Comparison of ENCODE assay signal across 9 mouse cellular contexts in the genomic region with DNA sequence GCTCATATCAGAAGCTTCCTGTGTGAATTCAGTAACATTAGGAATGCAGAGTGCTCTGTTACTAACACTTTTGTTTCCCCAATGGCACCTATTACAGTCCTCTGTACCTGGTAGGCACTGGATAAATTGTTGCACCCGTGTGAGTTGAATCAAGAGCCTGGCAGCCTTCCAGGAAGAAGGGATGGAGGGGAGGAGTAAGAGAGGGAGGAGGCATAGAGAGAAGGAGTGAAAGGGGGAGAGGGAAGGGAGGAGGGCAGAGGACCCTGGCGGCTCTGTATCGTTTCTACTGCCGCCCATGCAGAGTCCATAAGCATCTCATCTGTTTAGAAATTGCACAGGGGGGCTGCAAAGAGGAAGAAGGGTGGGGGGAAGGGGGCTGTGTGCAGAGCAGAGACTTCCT.
DNase-seq lines count a peak whose midpoint lies in the region; ATAC-seq and TF ChIP-seq lines count a peak whose summit lies in the region.
"Had no signal": no experiment of that assay in that cellular context is flagged by ENCODE, and none has a peak within 500 bp of the region (broad histone marks: within the 10 kb centered on the region; RNA-seq: fewer than 3 reads in every experiment).

No protein-coding gene starts in this region.

- ATAC-seq in kidney, embryonic 16.5 days (ENCODE audit: low FRiP score, low TSS enrichment), result peak; percentile 35; the same call in 1 of the 2 replicates
- peak; percentile 18; the same call in 1 of the 2 replicates for ATAC-seq in forebrain, postnatal 0 days
- ATAC-seq in limb, embryonic 15.5 days (ENCODE audit: insufficient number of reproducible peaks, low FRiP score, low TSS enrichment, low read depth), result no peak

- H3K27ac ChIP-seq in kidney, embryonic 16.5 days (ENCODE audit: low read length), result peak overlapping the region; percentile 36; the same call in 1 of the 2 replicates
- peak overlapping the region; percentile 20; the same call in 1 of the 2 replicates for H3K27ac ChIP-seq in embryonic facial prominence, embryonic 10.5 days (replicated peaks)
- no peak overlapping the region for H3K27ac ChIP-seq in forebrain, postnatal 0 days (ENCODE audit: low read depth, low read length)
- H3K27ac ChIP-seq in limb, embryonic 15.5 days, result peak overlapping the region; percentile 58

- no peaks in the 10 kb centered on the region for H3K9me3 ChIP-seq in kidney, embryonic 16.5 days (ENCODE audit: low read length)
- H3K9me3 ChIP-seq in embryonic facial prominence, embryonic 10.5 days, result no peaks in the 10 kb centered on the region
- H3K9me3 ChIP-seq in forebrain, postnatal 0 days (ENCODE audit: low read length), result no peaks in the 10 kb centered on the region
- no peaks in the 10 kb centered on the region for H3K9me3 ChIP-seq in limb, embryonic 15.5 days

- intact Hi-C loops in heart, postnatal 14 days (cut with DNase I), result no loop called here

- H3K27me3 ChIP-seq in kidney, embryonic 16.5 days (ENCODE audit: insufficient read depth, low read length), result no peaks in the 10 kb centered on the region
- H3K27me3 ChIP-seq in embryonic facial prominence, embryonic 10.5 days (replicated peaks; ENCODE audit: low read depth, poor library complexity, severe bottlenecking), result no peaks in the 10 kb centered on the region
- no peaks in the 10 kb centered on the region for H3K27me3 ChIP-seq in forebrain, postnatal 0 days (ENCODE audit: insufficient read depth, low read length)
- no peaks in the 10 kb centered on the region for H3K27me3 ChIP-seq in limb, embryonic 15.5 days

- WGBS in kidney, embryonic 16.5 days, result 2% methylated on average over 4 of the region's 4 CpGs
- 50% methylated on average over 4 of the region's 4 CpGs for WGBS in embryonic facial prominence, embryonic 10.5 days
- WGBS in forebrain, postnatal 0 days, result 16% methylated on average over 4 of the region's 4 CpGs
- 13% methylated on average over 4 of the region's 4 CpGs for WGBS in limb, embryonic 15.5 days

- no peak overlapping the region for H3K9ac ChIP-seq in kidney, embryonic 16.5 days (replicated peaks; ENCODE audit: low read length)
- no peak overlapping the region for H3K9ac ChIP-seq in forebrain, postnatal 0 days
- H3K9ac ChIP-seq in limb, embryonic 15.5 days, result no peak overlapping the region

- H3K4me1 ChIP-seq in kidney, embryonic 16.5 days (ENCODE audit: insufficient read depth, low read length), result peaks cover 26% of the 10 kb centered on the region
- H3K4me1 ChIP-seq in embryonic facial prominence, embryonic 10.5 days, result peaks cover 29% of the 10 kb centered on the region
- H3K4me1 ChIP-seq in forebrain, postnatal 0 days (ENCODE audit: insufficient read depth), result no peaks in the 10 kb centered on the region
- H3K4me1 ChIP-seq in limb, embryonic 15.5 days, result peaks cover 13% of the 10 kb centered on the region

- H3K4me3 ChIP-seq in kidney, embryonic 16.5 days (ENCODE audit: low read length), result no peak overlapping the region
- no peak overlapping the region for H3K4me3 ChIP-seq in embryonic facial prominence, embryonic 10.5 days
- H3K4me3 ChIP-seq in forebrain, postnatal 0 days (ENCODE audit: low read depth, low read length), result no peak overlapping the region
- H3K4me3 ChIP-seq in limb, embryonic 15.5 days, result no peak overlapping the region

- no peak for DNase-seq in kidney, adult 8-10 months
- DNase-seq in embryonic facial prominence, embryonic 10.5 days (ENCODE audit: low spot score), result no peak
- DNase-seq in forebrain, postnatal 0 days, result no peak
- no peak for DNase-seq in cerebellum, postnatal 25 days
- no peak for DNase-seq in heart, postnatal 14 days
- DNase-seq in testis, postnatal 10 days (ENCODE audit: low spot score), result no peak
- DNase-seq: layer of hippocampus, postnatal 36 days had no signal

- no peaks in the 10 kb centered on the region for H3K36me3 ChIP-seq in kidney, embryonic 16.5 days (ENCODE audit: insufficient read depth, low read length)
- H3K36me3 ChIP-seq in embryonic facial prominence, embryonic 10.5 days (replicated peaks), result no peaks in the 10 kb centered on the region
- H3K36me3 ChIP-seq in forebrain, postnatal 0 days (ENCODE audit: insufficient read depth), result no peaks in the 10 kb centered on the region
- H3K36me3 ChIP-seq in limb, embryonic 15.5 days, result no peaks in the 10 kb centered on the region

- H3K4me2 ChIP-seq in kidney, embryonic 16.5 days (replicated peaks; ENCODE audit: low read depth, low read length), result peak overlapping the region; percentile 20; the same call in 1 of the 2 replicates
- H3K4me2 ChIP-seq in forebrain, postnatal 0 days (ENCODE audit: low read depth), result no peak overlapping the region
- H3K4me2 ChIP-seq in limb, embryonic 15.5 days, result no peak overlapping the region

- TF ChIP-seq CTCF in forebrain, postnatal 0 days (IDR thresholded peaks at IDR 0.05; ENCODE audit: low read depth), result no peak
